Comparison of ENCODE assay signal across 29 mouse cellular contexts in genomic region chr3:102964033-102964432, GRCm38 (mm10). TPM values are rescaled to one million over a fixed set of nuclear protein-coding genes. Genes with fewer than 3 reads are reported as not detected.
DNase-seq lines count a peak whose midpoint lies in the region; ATAC-seq and TF ChIP-seq lines count a peak whose summit lies in the region.
"Had no signal": no experiment of that assay in that cellular context is flagged by ENCODE, and none has a peak within 500 bp of the region (broad histone marks: within the 10 kb centered on the region; RNA-seq: fewer than 3 reads in every experiment).

TSS of gene Nr1h5 (minus strand) at chr3:102964133.

- peak; percentile 14 for DNase-seq in liver, adult 2 months (ENCODE audit: extremely low read depth, low read depth, low spot score)
- no peak for DNase-seq in liver, embryonic 11.5 days (ENCODE audit: low spot score)
- peak; percentile 48 for DNase-seq in testis, postnatal 14 days (ENCODE audit: low spot score)
- no peak for DNase-seq in frontal cortex, postnatal 10 days (ENCODE audit: low spot score in 2 of 2)
- DNase-seq in MN1 (ENCODE audit: low spot score), result no peak
- no peak for DNase-seq in heart, postnatal 4 days
- DNase-seq: adrenal gland, adult 2 months; adrenal gland, postnatal 10 days; adrenal gland, postnatal 25 days; cerebellum, adult 11 months; cerebellum, adult 18-20 months; cerebellum, adult 8-10 months; cerebellum, adult 9-11 months; cerebellum, postnatal 14 days; cerebellum, postnatal 36 days; embryo, embryonic 11 days had no signal

- H3K4me2 ChIP-seq in liver, embryonic 11.5 days, result no peak within 1 kb of the TSS
- H3K4me2 ChIP-seq: embryonic facial prominence, embryonic 13.5 days; embryonic facial prominence, embryonic 15.5 days; forebrain, embryonic 12.5 days had no signal

- no peaks in the 10 kb centered on the region for H3K36me3 ChIP-seq in liver, adult 2 months (ENCODE audit: control insufficient read depth, insufficient read depth, low read length)
- H3K36me3 ChIP-seq in liver, embryonic 11.5 days (ENCODE audit: control insufficient read depth, insufficient read depth, low read length), result no peaks in the 10 kb centered on the region
- no peaks in the 10 kb centered on the region for H3K36me3 ChIP-seq in testis, adult 2 months (ENCODE audit: control insufficient read depth, insufficient read depth, low read length)
- H3K36me3 ChIP-seq: embryonic facial prominence, embryonic 13.5 days; embryonic facial prominence, embryonic 15.5 days; forebrain, embryonic 10.5 days; forebrain, embryonic 12.5 days had no signal

- WGBS in liver, adult 2 months, result 69% methylated on average over 3 of the region's 3 CpGs
- WGBS in liver, embryonic 11.5 days, result 30% methylated on average over 3 of the region's 3 CpGs

- H3K9me3 ChIP-seq in liver, embryonic 11.5 days (ENCODE audit: control insufficient read depth, low read length), result no peaks in the 10 kb centered on the region
- H3K9me3 ChIP-seq: embryonic facial prominence, embryonic 13.5 days; embryonic facial prominence, embryonic 15.5 days; forebrain, embryonic 10.5 days; forebrain, embryonic 12.5 days had no signal

- ATAC-seq in liver, embryonic 11.5 days (replicated peaks; ENCODE audit: low FRiP score), result no peak; the same call in 1 of the 2 replicates
- ATAC-seq in inflammation-experienced regulatory T-cells, adult 6 months, result no peak
- ATAC-seq: forebrain, embryonic 14.5 days; forebrain, embryonic 16.5 days; Patski had no signal

- no peaks in the 10 kb centered on the region for H3K27me3 ChIP-seq in liver, adult 2 months (ENCODE audit: control insufficient read depth, insufficient read depth, low read length)
- no peaks in the 10 kb centered on the region for H3K27me3 ChIP-seq in liver, embryonic 11.5 days (replicated peaks; ENCODE audit: control insufficient read depth, insufficient read depth, low read length)
- no peaks in the 10 kb centered on the region for H3K27me3 ChIP-seq in testis, adult 2 months (ENCODE audit: control insufficient read depth, insufficient read depth, low read length)
- H3K27me3 ChIP-seq: embryonic facial prominence, embryonic 13.5 days; embryonic facial prominence, embryonic 15.5 days had no signal

- no peak for TF ChIP-seq CTCF in liver, adult 2 months (IDR thresholded peaks at IDR 0.05; ENCODE audit: low read depth, low read length)
- TF ChIP-seq CTCF in testis, adult 2 months (IDR thresholded peaks at IDR 0.05; ENCODE audit: control insufficient read depth, insufficient read depth, insufficient replicate concordance, low read depth, low read length), result no peak

- H3K9ac ChIP-seq in liver, adult 2 months (ENCODE audit: low read depth, low read length), result no peak within 1 kb of the TSS
- no peak within 1 kb of the TSS for H3K9ac ChIP-seq in liver, embryonic 11.5 days (ENCODE audit: low read depth, low read length)
- H3K9ac ChIP-seq: embryonic facial prominence, embryonic 13.5 days; embryonic facial prominence, embryonic 15.5 days; forebrain, embryonic 12.5 days had no signal

- H3K4me3 ChIP-seq in liver, adult 2 months (ENCODE audit: insufficient read depth, low read depth, low read length), result peak within 1 kb of the TSS; percentile 38; the same call in 1 of the 2 replicates
- no peak within 1 kb of the TSS; the same call in 1 of the 2 replicates for H3K4me3 ChIP-seq in liver, embryonic 11.5 days (ENCODE audit: low read depth, low read length)
- H3K4me3 ChIP-seq in testis, adult 2 months (ENCODE audit: control insufficient read depth, low read depth, low read length), result no peak within 1 kb of the TSS
- H3K4me3 ChIP-seq: embryonic facial prominence, embryonic 13.5 days; embryonic facial prominence, embryonic 15.5 days; erythroblast, embryonic 14.5 days; forebrain, embryonic 10.5 days; forebrain, embryonic 12.5 days had no signal

- H3K79me2 ChIP-seq in liver, adult 2 months (ENCODE audit: control insufficient read depth, insufficient read depth, low read length), result no peaks in the 10 kb centered on the region

- no peak for TF ChIP-seq POLR2A in liver, adult 2 months (IDR thresholded peaks at IDR 0.05; ENCODE audit: extremely low read depth, insufficient read depth, low read length)
- TF ChIP-seq POLR2A in testis, adult 2 months (IDR thresholded peaks at IDR 0.05; ENCODE audit: control insufficient read depth, low read depth, low read length), result peak; percentile 56; the same call in 1 of the 2 replicates

- H3K27ac ChIP-seq in liver, adult 2 months (replicated peaks; ENCODE audit: insufficient read depth, low read depth, low read length), result no peak within 1 kb of the TSS
- H3K27ac ChIP-seq in liver, embryonic 11.5 days (ENCODE audit: low read depth, low read length), result no peak within 1 kb of the TSS
- no peak within 1 kb of the TSS for H3K27ac ChIP-seq in testis, adult 2 months (ENCODE audit: control insufficient read depth, insufficient read depth, low read depth, low read length)
- H3K27ac ChIP-seq: embryonic facial prominence, embryonic 13.5 days; embryonic facial prominence, embryonic 15.5 days; forebrain, embryonic 10.5 days; forebrain, embryonic 12.5 days had no signal

- H3K4me1 ChIP-seq in liver, adult 2 months (ENCODE audit: control insufficient read depth, insufficient read depth, low read length), result no peaks in the 10 kb centered on the region
- H3K4me1 ChIP-seq in liver, embryonic 11.5 days (replicated peaks; ENCODE audit: control insufficient read depth, insufficient read depth, low read length), result no peaks in the 10 kb centered on the region
- H3K4me1 ChIP-seq in testis, adult 2 months (ENCODE audit: control insufficient read depth, insufficient read depth, low read length), result no peaks in the 10 kb centered on the region
- H3K4me1 ChIP-seq: embryonic facial prominence, embryonic 13.5 days; embryonic facial prominence, embryonic 15.5 days; forebrain, embryonic 10.5 days; forebrain, embryonic 12.5 days had no signal

RNA-seq across cellular contexts. Expression of gene Nr1h5, which starts in this region (rescaled TPM):
- total RNA-seq in liver, adult 2 months (2014; rRNA removed), result 2.6 and 3.0 TPM in 2 replicates
- 0.52 and 0.94 TPM in 2 replicates for polyA plus RNA-seq in liver, adult 2 months (2012; rRNA removed)
- 18.3 and 21.9 TPM in 2 replicates for polyA plus RNA-seq in liver, embryonic 11.5 days (2014; fragmentation: Nextera tagmentation; extraction: Ambion mirVana)
- 0.40 and 0.43 TPM in 2 replicates for polyA plus RNA-seq in testis, adult 2 months (2012; rRNA removed)
- not detected for polyA plus RNA-seq in inflammation-experienced regulatory T-cells, adult 6 months (2017; shearing (Covaris generic))
- not detected for total RNA-seq in heart, postnatal 4 days (2021)
- total RNA-seq: adrenal gland, adult 2 months; adrenal gland, postnatal 25 days; common myeloid progenitor, adult 5-6 weeks; ES-E14; MEL had no signal
- polyA plus RNA-seq: adrenal gland, adult 2 months; embryonic facial prominence, embryonic 13.5 days; erythroblast, embryonic 14.5 days; forebrain, embryonic 12.5 days; forebrain, embryonic 16.5 days had no signal

Comparison
In these comparisons a context has a peak if more than half of its experiments do, and no peak if none do; other contexts are left out.
1. DNase-seq: peak in liver, adult 2 months (single experiment) and testis, postnatal 14 days (single experiment); none in liver, embryonic 11.5 days (single experiment), frontal cortex, postnatal 10 days (0 of 2), MN1 (single experiment) and heart, postnatal 4 days (single experiment).